Mouse (Mus musculus) heart, embryonic 14.5 days (tissue): Measurements from ENCODE around the gene Cdk20. TPM values are rescaled to one million over a fixed set of nuclear protein-coding genes. Genes with fewer than 3 reads are reported as not detected.

Experiments used
- ATAC-seq: fragments of 200-750 bp; cut with Nextera tagmentation; 2 replicates; pipeline ENCODE4 v1.8.0; 2017; ENCODE audit warnings: low read depth, moderate TSS enrichment; ENCODE audit not compliant: insufficient number of reproducible peaks, insufficient read depth, low FRiP score
- H3K27ac ChIP-seq, 2 experiments: fragments of 200-500 bp in 1 of 2; fragments of 300-500 bp in 1 of 2; sonication (generic) in 1 of 2; replicated peaks in 1 of 2; 2 replicates each; pipeline ENCODE4 v1.5.1; 2012 to 2014; ENCODE audit warnings: low read depth in 2 of 2, low read length in 2 of 2, control low read depth in 1 of 2, mild to moderate bottlenecking in 1 of 2, mixed read lengths in 1 of 2; ENCODE audit not compliant: control insufficient read depth in 1 of 2, insufficient read depth in 1 of 2
- H3K27me3 ChIP-seq: fragments of 300-500 bp; sonication (generic); 2 replicates; pipeline ENCODE4 v1.6.1; 2014; ENCODE audit warnings: mild to moderate bottlenecking, low read length, control low read depth; ENCODE audit not compliant: control insufficient read depth, insufficient read depth
- H3K36me3 ChIP-seq: fragments of 300-500 bp; sonication (generic); 2 replicates; pipeline ENCODE4 v1.6.1; 2014; ENCODE audit warnings: mild to moderate bottlenecking, control low read depth, low read length, mixed read lengths; ENCODE audit not compliant: control insufficient read depth, insufficient read depth
- H3K4me1 ChIP-seq, 2 experiments: fragments of 200-500 bp in 1 of 2; fragments of 300-500 bp in 1 of 2; sonication (generic) in 1 of 2; 2 replicates each; pipeline ENCODE4 v1.6.1; 2012 to 2014; ENCODE audit warnings: low read length in 2 of 2, control low read depth in 1 of 2, mixed read lengths in 1 of 2; ENCODE audit not compliant: control insufficient read depth in 2 of 2, insufficient read depth in 2 of 2
- H3K4me2 ChIP-seq: fragments of 300-500 bp; sonication (generic); 2 replicates; pipeline ENCODE4 v1.6.1; 2014; ENCODE audit warnings: mild to moderate bottlenecking, low read length
- H3K4me3 ChIP-seq, 2 experiments: fragments of 200-500 bp in 1 of 2; fragments of 300-500 bp in 1 of 2; sonication (generic) in 1 of 2; 2 replicates each; pipeline ENCODE4 v1.5.1; 2012 to 2014; ENCODE audit warnings: low read length in 2 of 2, mild to moderate bottlenecking in 2 of 2, control low read depth in 1 of 2, low read depth in 1 of 2, moderate library complexity in 1 of 2; ENCODE audit not compliant: control insufficient read depth in 1 of 2, insufficient read depth in 1 of 2
- H3K9ac ChIP-seq: fragments of 300-500 bp; sonication (generic); 2 replicates; pipeline ENCODE4 v1.6.1; 2014; ENCODE audit warnings: mild to moderate bottlenecking, low read length
- H3K9me3 ChIP-seq: fragments of 300-500 bp; sonication (generic); 2 replicates; pipeline ENCODE4 v1.6.1; 2016; ENCODE audit warnings: low read length, control low read depth; ENCODE audit not compliant: control insufficient read depth
- WGBS: fragments of 180-500 bp; shearing (Covaris S2); extraction: QIAGEN DNeasy Blood & Tissue Kit; methylation state at CpG from one replicate; pipeline ENCODE4 v1.1.7; 2014; 5-methylcytosine and 5-hydroxymethylcytosine counted together
- polyA plus RNA-seq: library from polyadenylated mRNA; unstranded; fragments of >200 nt; fragmentation: Nextera tagmentation; extraction: Ambion mirVana; gene quantifications from 2 replicates; pipeline ENCODE4 v1.2.1, GENCODE M21; 2014

Cdk20 gene
- polyA plus RNA-seq, 1 experiment from 2014 or later: 4.4 TPM

DNA sequence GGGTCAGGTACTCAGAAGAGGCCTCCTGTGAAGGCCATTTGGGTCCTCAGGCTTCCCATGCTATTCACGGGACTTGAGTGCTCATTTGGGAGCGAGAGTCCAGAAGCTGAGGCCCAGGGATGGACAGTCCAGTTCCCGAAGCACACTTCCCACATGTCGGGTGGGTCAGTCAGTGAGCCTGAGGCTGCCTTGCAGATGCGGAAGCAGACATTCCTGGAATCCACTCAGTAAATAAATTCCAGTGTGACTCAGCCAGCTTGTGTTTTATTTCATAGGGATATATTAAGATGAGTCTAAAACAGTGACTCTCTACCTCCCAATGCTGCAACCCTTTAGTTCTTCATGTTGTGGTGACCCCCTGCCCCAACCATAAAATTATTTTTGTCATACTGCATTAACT is 7.4 kb downstream of the Cdk20 start:
- Histone ChIP-seq H3K9ac (no peak overlapping the region), H3K4me3 (no peak overlapping the region), H3K27me3 (no peaks in the 10 kb centered on the region), H3K4me1 (no peaks in the 10 kb centered on the region), H3K36me3 (no peaks in the 10 kb centered on the region), H3K4me2 (no peak overlapping the region), H3K27ac (no peak overlapping the region), H3K9me3 (no peaks in the 10 kb centered on the region)
- WGBS: 63% methylated on average over 5 of the region's 5 CpGs
- no peak for ATAC-seq

DNA sequence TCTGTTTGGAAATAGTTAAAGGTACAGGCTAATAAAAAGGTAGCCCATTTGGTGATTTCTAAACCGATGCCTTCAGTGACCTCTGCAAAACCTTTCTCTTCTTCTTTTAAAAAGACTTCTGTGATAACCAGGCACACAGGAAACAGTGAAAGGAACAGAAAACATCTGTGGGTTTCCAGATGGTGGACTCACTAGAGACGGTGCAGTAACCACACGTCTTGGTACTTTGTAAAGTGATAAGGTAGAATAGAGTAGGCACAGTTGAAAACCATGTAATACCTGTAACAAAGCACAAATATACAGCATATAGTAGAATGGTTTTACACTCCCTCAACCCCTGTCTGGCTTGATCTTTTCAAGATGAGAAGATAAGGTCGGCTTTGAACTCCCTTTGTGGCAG is 8.5 kb downstream of the Cdk20 start:
- no peaks in the 10 kb centered on the region for H3K27me3 ChIP-seq
- 60% methylated on average over 4 of the region's 4 CpGs for WGBS
- ATAC-seq: no peak
- no peaks in the 10 kb centered on the region for H3K4me1 ChIP-seq
- no peaks in the 10 kb centered on the region for H3K36me3 ChIP-seq
- no peak overlapping the region for H3K9ac ChIP-seq
- no peak overlapping the region for H3K27ac ChIP-seq
- no peaks in the 10 kb centered on the region for H3K9me3 ChIP-seq
- H3K4me3 ChIP-seq: no peak overlapping the region
- no peak overlapping the region for H3K4me2 ChIP-seq

DNA sequence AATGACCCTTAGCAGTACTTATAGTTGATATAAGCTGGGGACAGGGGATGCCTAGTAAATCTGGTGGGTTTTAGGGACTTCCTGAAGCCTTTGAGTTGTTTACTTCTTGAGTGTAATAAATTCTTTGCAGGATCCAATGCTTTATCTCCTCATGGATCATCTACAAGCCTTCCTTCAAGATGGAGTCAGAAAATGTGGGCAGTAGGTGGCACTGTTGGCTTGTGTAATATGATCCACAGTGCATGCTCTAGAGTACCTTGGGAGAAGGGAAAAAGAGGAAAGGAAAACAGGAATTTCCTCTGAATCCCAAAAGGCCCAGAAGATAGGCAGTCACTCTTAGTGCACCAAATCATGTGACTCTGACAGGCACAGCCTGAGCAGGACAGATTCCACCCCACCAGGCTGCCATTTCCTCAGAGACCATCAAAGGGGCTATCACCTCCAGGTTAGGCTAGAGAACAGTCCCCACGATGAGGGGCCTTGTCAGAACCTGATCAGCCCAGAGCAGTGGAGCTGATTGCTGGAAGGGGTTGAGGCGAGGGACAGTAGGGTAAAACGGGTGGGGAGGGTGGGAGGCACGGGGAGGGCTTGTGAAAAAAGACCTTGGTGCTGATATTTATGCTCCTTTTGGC is 11.3 kb downstream of the Cdk20 start:
- Histone ChIP-seq H3K4me3 (no peak overlapping the region), H3K27me3 (no peaks in the 10 kb centered on the region), H3K36me3 (no peaks in the 10 kb centered on the region), H3K9ac (no peak overlapping the region), H3K27ac (no peak overlapping the region), H3K4me1 (no peaks in the 10 kb centered on the region), H3K4me2 (no peak overlapping the region), H3K9me3 (no peaks in the 10 kb centered on the region)
- ATAC-seq: no peak
- 48% methylated on average over 4 of the region's 4 CpGs for WGBS

DNA sequence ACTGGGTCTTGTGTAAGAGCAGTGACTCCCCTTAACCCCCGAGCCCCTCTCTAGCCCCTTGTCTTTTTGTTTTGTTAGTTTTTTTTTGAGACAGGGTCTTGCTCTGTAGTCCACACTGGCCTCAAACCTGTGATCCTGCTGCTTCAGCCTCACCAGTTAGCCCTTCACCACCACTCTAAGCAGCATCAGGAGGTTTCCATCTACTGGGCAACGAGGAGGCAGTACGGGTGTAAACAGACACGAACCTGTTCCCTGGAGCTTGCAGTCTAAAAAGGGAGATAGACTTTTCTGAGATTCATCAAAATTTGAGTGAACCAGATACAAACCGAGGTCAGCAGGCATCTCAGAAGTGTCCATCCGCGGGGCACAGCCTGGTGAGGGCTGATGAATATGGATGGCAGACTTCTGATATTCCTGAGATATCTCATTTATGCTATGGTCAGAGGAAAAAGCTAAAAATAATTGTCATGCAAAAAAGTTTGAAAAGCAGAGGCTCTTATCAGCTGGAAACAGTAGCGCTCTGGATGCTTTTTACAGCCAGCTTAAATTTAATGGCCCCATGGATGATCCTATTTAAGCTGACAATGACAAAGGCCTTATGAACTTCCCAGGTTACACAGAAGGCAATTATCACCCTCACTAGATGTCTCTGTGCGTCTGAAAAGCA is 13.3 kb downstream of the Cdk20 start:
- H3K27ac ChIP-seq: no peak overlapping the region

DNA sequence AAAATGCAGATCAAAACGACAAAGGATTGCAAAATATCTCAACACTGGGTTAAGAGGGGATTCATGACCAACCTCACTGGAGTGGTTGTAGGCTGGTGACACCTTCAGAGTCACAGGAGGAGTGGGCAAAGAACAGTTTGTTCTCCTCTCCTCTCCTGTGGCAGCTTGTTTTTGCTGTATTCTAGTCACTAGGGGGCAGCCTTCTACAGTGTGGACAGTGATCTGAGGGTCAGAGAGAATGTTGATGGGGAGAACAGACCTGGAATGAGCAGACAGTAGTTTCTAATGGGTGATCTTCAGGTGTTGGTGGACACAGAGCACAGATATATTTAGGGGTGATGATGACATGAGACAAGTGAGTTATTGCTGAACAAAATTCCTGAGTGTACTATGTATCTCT is 15.8 kb downstream of the Cdk20 start:
- no peak overlapping the region for H3K9ac ChIP-seq
- H3K9me3 ChIP-seq: no peaks in the 10 kb centered on the region
- no peaks in the 10 kb centered on the region for H3K4me1 ChIP-seq
- ATAC-seq: no peak
- WGBS: 3% methylated on average over 1 of the region's 1 CpGs
- H3K27me3 ChIP-seq: no peaks in the 10 kb centered on the region
- no peak overlapping the region for H3K4me3 ChIP-seq
- H3K36me3 ChIP-seq: no peaks in the 10 kb centered on the region
- no peak overlapping the region for H3K27ac ChIP-seq
- H3K4me2 ChIP-seq: no peak overlapping the region

More for the DNA sequence above, 13.3 kb downstream of the Cdk20 start:
- Histone ChIP-seq H3K9me3 (no peaks in the 10 kb centered on the region), H3K4me2 (no peak overlapping the region), H3K4me1 (no peaks in the 10 kb centered on the region), H3K9ac (no peak overlapping the region), H3K4me3 (no peak overlapping the region), H3K27me3 (no peaks in the 10 kb centered on the region), H3K36me3 (no peaks in the 10 kb centered on the region)
- WGBS: 70% methylated on average over 9 of the region's 9 CpGs
- ATAC-seq: no peak

DNA sequence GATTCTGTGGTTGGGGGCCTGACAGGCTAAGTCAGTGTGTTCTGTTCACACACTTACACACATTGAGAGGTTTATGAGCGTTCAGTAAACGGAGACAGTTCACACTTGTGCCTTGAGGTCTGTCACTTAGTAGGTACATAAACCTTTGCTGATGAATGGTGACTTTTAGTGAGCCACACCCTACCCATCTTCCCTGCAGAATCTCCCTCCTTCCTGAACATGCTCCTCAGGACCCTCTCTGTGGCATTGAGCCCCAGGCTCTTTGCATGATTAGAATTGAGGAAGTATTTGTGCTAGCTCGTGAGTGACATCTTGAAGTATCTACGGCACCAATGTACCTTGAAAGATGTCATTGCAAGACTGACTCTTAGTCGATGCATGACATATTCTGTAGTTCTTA is 16.6 kb downstream of the Cdk20 start:
- H3K9me3 ChIP-seq: no peaks in the 10 kb centered on the region
- no peak overlapping the region for H3K9ac ChIP-seq
- H3K4me1 ChIP-seq: no peaks in the 10 kb centered on the region
- no peak for ATAC-seq
- H3K27ac ChIP-seq: no peak overlapping the region
- H3K27me3 ChIP-seq: no peaks in the 10 kb centered on the region
- no peaks in the 10 kb centered on the region for H3K36me3 ChIP-seq
- 67% methylated on average over 5 of the region's 5 CpGs for WGBS
- H3K4me2 ChIP-seq: no peak overlapping the region
- no peak overlapping the region for H3K4me3 ChIP-seq

DNA sequence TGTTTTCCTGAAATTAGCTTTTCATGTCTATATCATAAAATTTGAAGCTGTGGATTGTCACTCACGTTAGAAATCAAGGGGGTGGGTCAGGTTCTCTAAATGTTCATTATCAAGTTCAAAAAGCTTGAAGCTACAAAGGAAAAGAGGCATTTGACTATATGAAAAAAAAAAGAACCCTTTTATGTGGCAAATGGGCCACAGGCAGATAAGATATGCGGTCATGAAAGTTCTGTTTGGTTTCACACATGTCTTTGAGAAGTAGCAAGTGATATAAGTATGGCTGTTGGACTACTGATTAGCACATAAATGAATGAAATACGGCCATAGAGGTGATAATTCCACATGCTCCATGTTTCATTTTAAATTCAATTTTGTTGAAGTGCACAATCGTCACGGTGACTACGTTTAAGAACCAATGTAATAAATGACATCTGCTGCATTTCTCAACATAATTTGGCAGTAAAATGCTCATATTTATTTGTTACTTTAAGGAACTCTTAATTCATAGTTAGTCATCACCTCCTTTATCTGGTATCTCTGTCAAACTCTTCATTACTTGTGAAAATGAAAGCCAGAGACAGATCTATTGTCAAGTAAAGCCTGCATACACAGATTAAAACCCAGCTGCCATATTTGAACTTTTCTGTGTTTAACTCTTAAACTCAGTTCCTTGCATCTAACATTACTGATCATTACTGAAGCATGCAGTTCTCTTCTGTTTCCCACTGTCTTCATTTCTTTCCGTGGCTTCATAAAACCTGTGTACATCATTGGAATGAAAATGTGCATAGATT is 18.1 kb downstream of the Cdk20 start:
- WGBS: 63% methylated on average over 7 of the region's 7 CpGs
- Histone ChIP-seq H3K4me3 (no peak overlapping the region), H3K27me3 (no peaks in the 10 kb centered on the region), H3K27ac (no peak overlapping the region), H3K36me3 (no peaks in the 10 kb centered on the region), H3K4me1 (no peaks in the 10 kb centered on the region), H3K9ac (no peak overlapping the region), H3K4me2 (no peak overlapping the region), H3K9me3 (no peaks in the 10 kb centered on the region)
- no peak for ATAC-seq
